Mouse (Mus musculus) retina, postnatal 7 days (tissue): ENCODE data around the gene Gm5965.
"Not testable (repeated sequence)": the region's sequence is repeated elsewhere in the genome, so short reads cannot be mapped to it uniquely, and the experiment has no call there.

Experiments used
- DNase-seq: peaks from one replicate; pipeline ENCODE4 v3.0.0-alpha.2; 2012; ENCODE audit warnings: low read depth, low spot score

The Gm5965 gene

DNA sequence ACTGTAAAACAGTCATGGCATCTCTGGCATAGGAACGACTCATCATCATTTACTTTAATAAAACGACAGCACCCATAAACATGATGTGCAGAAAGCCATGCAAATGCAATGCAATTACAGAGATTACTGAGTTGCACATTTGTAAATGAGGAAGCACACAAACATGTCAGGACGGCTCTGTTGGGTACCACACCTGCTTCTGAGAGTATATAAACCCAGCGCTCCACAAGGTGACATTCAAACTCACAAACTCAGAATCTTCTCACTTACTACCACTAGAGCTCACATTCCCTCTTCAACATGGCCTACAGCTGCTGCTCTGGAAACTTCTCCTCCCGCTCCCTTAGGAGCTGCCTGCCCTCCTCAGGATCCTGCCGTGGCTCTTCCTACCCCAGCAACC lies at the start of gene Gm5965:
TSS of gene Gm5965 (plus strand) at position 301 of the 400 bp plus-strand sequence.
- no peak for DNase-seq

DNA sequence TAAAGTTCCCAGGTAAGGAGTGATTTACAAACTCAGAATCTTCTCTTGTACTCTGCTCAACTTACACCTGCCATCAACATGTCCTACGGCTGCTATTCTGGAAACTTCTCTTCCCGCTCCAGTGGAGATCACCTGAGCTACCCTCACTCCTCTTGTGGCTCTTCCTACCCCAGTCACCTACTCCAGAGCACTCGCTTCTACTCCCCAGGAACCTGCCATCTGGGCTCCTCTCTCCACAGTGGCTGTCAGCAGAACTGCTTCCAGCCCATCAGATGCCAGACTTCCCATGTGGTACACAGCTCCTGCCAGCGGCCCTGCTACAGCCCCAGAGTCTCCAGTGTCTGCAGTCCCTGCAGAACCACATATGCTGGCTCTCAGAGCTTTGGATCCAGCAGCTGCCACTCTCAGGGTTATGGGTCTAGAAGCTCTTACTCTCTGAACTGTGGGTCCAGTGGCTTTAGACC lies 48.9 kb upstream of the Gm5965 start, which contains the start of gene Krtap13-1:
TSS of gene Krtap13-1 (plus strand) at position 51 of the 464 bp plus-strand sequence.
- no peak for DNase-seq

DNA sequence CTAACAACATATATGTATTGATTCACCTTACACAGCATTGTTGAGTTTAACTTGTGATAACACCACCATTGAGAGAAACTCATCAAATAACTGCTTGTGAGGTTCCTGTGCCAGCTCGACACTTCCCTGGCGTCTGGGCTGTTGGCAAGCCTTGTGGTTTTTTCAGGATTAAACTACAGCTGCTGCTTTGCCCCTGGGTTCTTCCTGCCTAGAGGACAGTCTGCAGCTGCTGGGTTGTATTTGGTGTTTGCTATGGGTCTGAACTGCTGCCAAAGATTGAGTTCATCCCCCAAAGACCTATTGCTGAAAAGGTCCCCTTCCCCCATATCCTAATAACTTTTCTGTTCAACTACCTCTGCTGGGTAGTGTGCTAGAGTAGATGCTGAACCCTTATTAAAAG lies 42.3 kb upstream of the Gm5965 start:
- no peak for DNase-seq

DNA sequence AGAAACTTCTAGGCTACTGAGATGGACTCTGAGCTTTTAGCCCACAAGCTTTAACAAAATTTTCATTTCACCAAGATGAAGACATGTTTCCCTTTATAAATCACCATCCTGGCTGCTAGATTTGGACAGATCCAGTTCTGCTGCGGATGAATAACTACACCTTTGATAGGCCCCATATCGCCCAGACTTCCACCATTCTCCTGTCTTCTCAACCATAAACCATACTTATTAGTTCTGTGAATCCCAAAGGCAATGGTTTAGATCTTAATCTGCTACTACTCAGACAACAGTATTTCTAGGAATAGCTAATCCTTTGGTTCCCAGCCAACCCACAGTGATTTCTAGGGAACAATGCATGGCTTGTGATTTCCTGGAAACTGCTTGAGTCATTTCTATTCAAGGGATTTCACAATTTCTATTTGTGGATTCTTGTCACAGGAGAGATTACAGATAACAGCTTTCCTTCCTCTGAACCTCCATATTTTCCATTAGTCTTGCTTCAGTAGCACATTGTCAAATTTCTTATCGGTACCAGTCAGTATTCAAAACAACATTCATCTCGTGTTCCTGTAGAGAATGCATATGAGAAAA lies 32.9 kb upstream of the Gm5965 start:
- DNase-seq: no peak

DNA sequence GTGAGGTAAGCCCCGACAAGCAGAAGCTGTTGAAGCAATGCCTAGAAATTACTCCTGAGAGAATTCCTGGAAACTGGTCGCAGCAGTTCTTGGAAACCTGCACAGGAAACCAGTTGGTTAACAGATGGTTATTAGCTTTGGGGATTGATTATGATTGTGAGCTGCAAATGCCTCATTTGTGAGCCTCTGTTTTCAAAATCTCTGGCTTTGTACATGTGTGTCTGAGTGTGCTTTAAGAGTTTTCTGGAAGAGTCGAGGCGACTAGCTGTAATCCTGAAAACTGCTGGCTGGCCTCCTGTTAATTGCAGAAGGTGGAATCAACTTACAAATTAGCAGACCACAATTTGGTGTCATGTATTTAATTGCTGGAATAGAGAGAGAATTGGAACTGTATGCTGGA lies 29.8 kb upstream of the Gm5965 start:
- DNase-seq: no peak

DNA sequence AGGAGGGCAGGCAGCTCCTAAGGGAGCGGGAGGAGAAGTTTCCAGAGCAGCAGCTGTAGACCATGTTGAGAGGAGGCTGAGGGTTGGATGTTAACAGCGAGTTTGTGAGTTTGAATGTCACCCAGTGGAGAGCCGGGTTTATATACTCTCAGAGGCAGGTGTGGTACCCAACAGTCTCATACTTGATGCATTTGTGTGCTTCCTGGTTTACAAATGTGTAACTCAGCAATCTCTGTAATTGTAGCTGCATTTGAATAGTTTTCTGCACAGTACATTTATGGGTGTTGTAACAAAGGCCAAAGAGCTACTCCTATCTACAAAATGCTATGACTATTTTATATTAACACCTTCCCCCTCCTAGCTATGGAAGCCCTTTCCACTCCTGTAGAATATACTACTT lies 26.2 kb upstream of the Gm5965 start, which contains the start of gene Krtap13:
TSS of gene Krtap13 (minus strand) at position 101 of the 400 bp plus-strand sequence.
- not testable (repeated sequence) for DNase-seq

DNA sequence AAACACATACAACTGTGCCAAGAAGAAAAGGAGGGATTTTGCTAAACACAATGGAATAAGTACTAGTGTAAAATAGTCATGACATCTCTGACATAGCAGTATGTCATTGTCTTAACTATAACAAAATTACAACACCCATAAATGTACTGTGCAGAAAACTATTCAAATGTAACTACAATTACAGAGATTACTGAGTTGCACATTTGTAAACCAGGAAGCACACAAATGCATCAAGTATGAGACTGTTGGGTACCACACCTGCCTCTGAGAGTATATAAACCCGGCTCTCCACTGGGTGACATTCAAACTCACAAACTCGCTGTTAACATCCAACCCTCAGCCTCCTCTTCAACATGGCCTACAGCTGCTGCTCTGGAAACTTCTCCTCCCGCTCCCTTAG lies 19.1 kb upstream of the Gm5965 start, which contains the start of gene 2310034C09Rik:
TSS of gene 2310034C09Rik (plus strand) at position 301 of the 400 bp plus-strand sequence.
- not testable (repeated sequence) for DNase-seq

DNA sequence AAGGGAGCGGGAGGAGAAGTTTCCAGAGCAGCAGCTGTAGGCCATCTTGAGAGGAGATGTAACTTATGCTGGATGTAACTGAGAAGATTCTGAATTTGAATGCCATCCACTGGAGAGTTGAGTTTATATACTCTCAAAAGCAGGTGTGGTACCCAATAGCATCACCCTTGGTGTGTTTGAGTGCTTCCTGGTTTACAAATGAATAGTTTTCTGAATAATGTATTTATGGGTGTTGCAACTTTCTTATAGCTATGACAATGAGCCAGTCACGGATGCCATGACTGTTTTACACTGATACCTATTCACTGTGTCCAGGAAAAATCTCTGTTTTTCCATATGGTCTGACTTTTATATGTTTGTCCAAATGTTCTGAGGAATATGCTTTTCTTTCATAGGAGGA lies 3.6 kb upstream of the Gm5965 start, which contains the start of gene 2310057N15Rik:
TSS of gene 2310057N15Rik (minus strand) at position 101 of the 400 bp plus-strand sequence.
- DNase-seq: no peak

DNA sequence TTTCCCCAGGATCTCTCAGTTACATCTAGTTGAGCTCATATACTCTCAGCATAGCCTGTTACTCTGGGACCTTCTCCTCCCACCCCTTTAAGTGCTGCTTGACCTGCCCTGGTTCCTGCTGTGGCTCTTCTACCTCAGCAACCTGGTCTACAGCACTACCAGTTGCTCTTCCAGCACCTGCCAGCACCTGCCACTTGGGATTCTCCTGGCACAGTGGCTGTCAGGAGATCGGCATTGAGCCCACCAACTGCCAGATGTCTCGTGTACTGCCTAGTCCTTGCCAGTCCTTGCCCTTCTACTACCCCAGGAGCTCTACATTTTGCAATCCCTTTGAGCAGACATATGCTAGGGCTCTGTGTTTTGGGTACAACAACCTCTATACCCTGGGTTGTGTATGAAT lies 9.1 kb downstream of the Gm5965 start:
- DNase-seq: no peak

DNA sequence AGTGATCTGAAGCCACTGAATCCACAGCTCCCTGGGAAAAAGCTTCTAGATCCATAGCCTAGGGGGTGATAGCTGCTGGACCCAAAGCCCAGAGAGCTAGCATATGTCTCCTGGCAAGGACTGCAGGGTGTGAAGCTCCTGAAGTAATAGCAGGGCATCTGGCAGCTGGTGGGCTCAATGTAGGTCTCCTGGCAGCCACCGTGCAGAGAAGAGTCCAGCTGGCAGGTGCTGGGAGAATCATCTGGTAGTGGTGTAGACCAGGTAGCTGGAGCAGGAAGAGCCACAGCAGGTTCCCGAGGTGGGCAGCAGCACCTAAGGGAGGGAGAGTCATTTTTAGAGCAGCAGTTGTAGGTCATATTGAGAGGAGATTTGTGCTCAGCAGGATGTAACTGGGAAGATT lies 34.1 kb downstream of the Gm5965 start, which contains the start of gene Gm20741:
TSS of gene Gm20741 (minus strand) at position 394 of the 400 bp plus-strand sequence.
- DNase-seq: no peak

DNA sequence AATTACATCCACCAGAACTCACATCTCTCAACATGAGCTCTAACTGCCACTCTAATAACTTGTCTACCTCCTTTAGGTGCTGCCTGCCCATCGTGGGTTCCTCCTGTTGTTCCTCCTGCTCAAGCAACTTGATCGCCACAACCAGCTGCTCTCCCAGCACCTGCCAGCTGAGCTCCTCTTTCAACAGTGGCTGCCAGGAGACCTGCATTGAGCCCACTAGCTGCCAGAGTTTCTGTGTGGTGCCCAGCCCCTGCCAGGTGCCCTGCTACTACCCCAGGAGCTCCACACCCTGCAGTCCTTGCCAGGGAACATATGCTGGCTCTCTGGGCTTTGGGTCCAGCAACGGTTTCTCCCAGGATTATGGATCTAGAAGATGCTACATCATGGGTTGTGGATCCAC lies 42.4 kb downstream of the Gm5965 start, which contains the start of gene Krtap15:
TSS of gene Krtap15 (plus strand) at position 150 of the 400 bp plus-strand sequence.
- no peak for DNase-seq

DNA sequence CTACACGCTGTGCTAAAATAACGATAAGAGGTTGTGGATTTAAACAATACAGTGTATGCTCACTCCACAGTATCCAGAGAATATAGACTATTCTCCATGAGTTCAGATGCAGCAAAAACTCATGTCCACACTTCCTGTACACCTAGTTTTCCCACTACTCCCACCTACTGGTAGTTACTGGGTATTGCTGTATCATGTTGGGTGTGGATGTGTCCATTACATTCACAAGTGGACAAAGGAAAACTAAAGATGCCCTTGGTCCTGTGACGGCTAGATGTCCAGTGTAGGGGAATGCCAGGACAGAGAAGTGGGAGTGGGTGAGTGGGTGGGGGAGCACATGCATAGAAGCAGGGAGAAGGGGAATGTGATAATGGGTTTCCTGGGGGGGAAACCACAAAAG lies 46.0 kb downstream of the Gm5965 start:
- DNase-seq: peak; percentile 6

DNA sequence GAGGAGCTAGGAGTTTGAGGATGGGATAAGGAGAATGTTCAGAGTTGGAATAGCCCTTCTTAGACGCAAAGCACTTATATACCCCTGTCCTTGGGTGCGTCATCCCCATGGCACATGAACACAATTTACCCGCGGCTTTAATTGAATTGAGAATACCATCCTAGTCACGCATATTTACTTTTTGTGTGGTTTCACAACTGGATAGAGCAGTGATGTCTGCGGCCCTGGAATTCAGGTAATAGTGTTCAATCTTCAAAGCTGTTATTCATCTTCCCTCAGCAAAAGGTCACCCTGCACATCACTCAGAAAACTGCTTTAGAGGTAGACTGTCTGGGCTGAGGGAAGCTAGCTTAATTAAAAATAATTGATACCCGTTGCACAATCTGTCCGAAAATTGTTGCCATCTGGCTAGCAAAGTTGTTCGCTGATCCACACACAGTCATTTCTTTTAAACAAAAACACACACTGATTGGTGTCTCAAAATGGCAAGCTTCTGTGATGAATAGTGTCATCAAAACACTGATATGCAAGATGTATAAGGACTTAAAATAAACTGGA lies 48.5 kb downstream of the Gm5965 start, which contains the start of gene Krtap14:
TSS of gene Krtap14 (minus strand) at position 51 of the 558 bp plus-strand sequence.
- no peak for DNase-seq

DNA sequence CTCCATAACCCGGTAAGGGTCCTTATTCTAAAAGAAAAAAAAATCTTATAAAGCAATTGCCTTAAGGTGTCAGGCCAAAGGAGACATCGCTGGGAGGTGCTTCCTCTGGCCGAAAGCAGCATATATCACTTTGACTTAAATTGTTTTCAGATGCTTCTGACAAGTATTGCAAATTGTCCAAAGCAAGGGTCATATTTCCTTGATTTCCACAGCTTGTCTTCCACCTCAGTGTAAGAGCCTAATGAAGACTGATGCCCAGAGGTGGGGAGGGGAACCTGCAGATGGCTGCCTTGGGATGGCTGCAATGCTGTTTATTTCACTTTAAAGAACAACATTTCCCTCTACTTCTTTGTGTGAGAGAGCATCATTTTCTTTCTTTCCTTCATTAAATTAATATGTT lies 49.3 kb downstream of the Gm5965 start:
- no peak for DNase-seq
